Mouse (Mus musculus) ES-Bruce4 (cell line): ENCODE data around the gene Dll4.

ENCODE experiments used
- CTCF ChIP-seq: IDR thresholded peaks from one replicate; pipeline ENCODE4 v1.8.1; 2011; ENCODE audit warnings: low read depth, low read length
- POLR2A ChIP-seq: IDR thresholded peaks from one replicate; pipeline ENCODE4 v1.8.1; 2011; ENCODE audit warnings: low read length; ENCODE audit not compliant: insufficient read depth

GRCm38 (mm10) chr2:119379455-119379854 is 53.9 kb downstream of the Dll4 start:
- TF ChIP-seq POLR2A (no peak), CTCF (no peak)
